Mouse (Mus musculus): ENCODE data around the gene H60b. TPM values are rescaled to one million over a fixed set of nuclear protein-coding genes. Genes with fewer than 3 reads are reported as not detected.

H60b gene
- total RNA-seq, 1 experiment from 2014 or later = not detected

Other genes with a start within 250 kb of the H60b start
- not detected in 2 replicates for gene 4930444G20Rik, start 90.5 kb upstream of the H60b start, total RNA-seq (2017)
- gene E030030I06Rik, start 9.3 kb upstream of the H60b start, total RNA-seq (2017) = 0.44 and 11.7 TPM in 2 replicates
- gene Raet1e, start within 50 bp of the H60b start, total RNA-seq (2017) = not detected in 2 replicates
- gene Raet1d, start 202.0 kb downstream of the H60b start, total RNA-seq (2017) = not detected in 2 replicates

All from common myeloid progenitor, adult 5-6 weeks (primary cell).